In genomic region chr2:110204705-110205318, GRCm38 (mm10) we compare ENCODE assay signal across 8 mouse cellular contexts.
DNase-seq lines count a peak whose midpoint lies in the region; ATAC-seq lines count a peak whose summit lies in the region.

No protein-coding gene starts in this region.

- WGBS in hindbrain, embryonic 15.5 days, result 11% methylated on average over 14 of the region's 14 CpGs

- H3K4me2 ChIP-seq in hindbrain, embryonic 15.5 days, result peak overlapping the region; percentile 35

- H3K9ac ChIP-seq in hindbrain, embryonic 15.5 days, result no peak overlapping the region

- no peak overlapping the region for H3K4me3 ChIP-seq in hindbrain, embryonic 15.5 days

- ATAC-seq in hindbrain, embryonic 15.5 days (ENCODE audit: low FRiP score, low read depth), result peak; percentile 75; the same call in 1 of the 2 replicates

- peaks cover 4% of the 10 kb centered on the region; the same call in 1 of the 2 replicates for H3K4me1 ChIP-seq in hindbrain, embryonic 15.5 days (replicated peaks)

- H3K27me3 ChIP-seq in hindbrain, embryonic 15.5 days, result no peaks in the 10 kb centered on the region

- H3K27ac ChIP-seq in hindbrain, embryonic 15.5 days (replicated peaks), result no peak overlapping the region

- no peaks in the 10 kb centered on the region for H3K9me3 ChIP-seq in hindbrain, embryonic 15.5 days

- peak; percentile 69 to 76 for DNase-seq in adrenal gland, adult 18-20 months (ENCODE audit: low spot score in 2 of 2)
- DNase-seq in cerebellum, postnatal 36 days, result peak; percentile 74 to 76
- peak; percentile 24 to 54 for DNase-seq in gastrocnemius, adult 8-10 months (ENCODE audit: low spot score in 2 of 2)
- DNase-seq in left cerebral cortex, adult 11 months (ENCODE audit: low spot score), result peak; percentile 47
- peak; percentile 75 for DNase-seq in lung, postnatal 36 days
- DNase-seq in right cerebral cortex, postnatal 10 days (ENCODE audit: low spot score in 2 of 2), result peak; percentile 79 to 85
- DNase-seq in T-cell, adult 2 months (ENCODE audit: low spot score), result no peak

- no peaks in the 10 kb centered on the region for H3K36me3 ChIP-seq in hindbrain, embryonic 15.5 days
